Mouse (Mus musculus): ENCODE measurements around the gene Nr0b2.
"Not testable (repeated sequence)": the region's sequence is repeated elsewhere in the genome, so short reads cannot be mapped to it uniquely, and the experiment has no call there.

Nr0b2 gene

GRCm38 (mm10) chr4:133552768-133553447 is at the start of gene Nr0b2:
Gene Nr0b2 (plus strand): TSS chr4:133553376.
- DNase-seq, result no peak

GRCm38 (mm10) chr4:133504300-133504699 is 48.9 kb upstream of the Nr0b2 start:
- DNase-seq, result no peak

- DNase-seq, result no peak
These were observed 48.3 kb upstream of the Nr0b2 start for GRCm38 (mm10) chr4:133504755-133505485.

GRCm38 (mm10) chr4:133506573-133506972 is 46.6 kb upstream of the Nr0b2 start:
- no peak for DNase-seq

- DNase-seq, result peak; percentile 85
These were observed 44.2 kb upstream of the Nr0b2 start for GRCm38 (mm10) chr4:133508990-133509389.

GRCm38 (mm10) chr4:133511050-133511449 is 42.1 kb upstream of the Nr0b2 start:
- no peak for DNase-seq

- DNase-seq, result not testable (repeated sequence)
These were observed 40.7 kb upstream of the Nr0b2 start for GRCm38 (mm10) chr4:133512511-133512910.

- DNase-seq, result peak; percentile 69
These were observed 40.2 kb upstream of the Nr0b2 start for GRCm38 (mm10) chr4:133512972-133513371.

- DNase-seq, result no peak
These were observed 34.4 kb upstream of the Nr0b2 start, which contains the start of gene Kdf1 for GRCm38 (mm10) chr4:133518601-133519368. Gene Kdf1 (plus strand): TSS chr4:133518963.

GRCm38 (mm10) chr4:133519369-133519665 is 33.9 kb upstream of the Nr0b2 start:
- DNase-seq, result no peak

GRCm38 (mm10) chr4:133521502-133521901 is 31.7 kb upstream of the Nr0b2 start:
- DNase-seq, result no peak

- no peak for DNase-seq
These were observed 25.4 kb upstream of the Nr0b2 start for GRCm38 (mm10) chr4:133527788-133528187.

- no peak for DNase-seq
These were observed 20.4 kb upstream of the Nr0b2 start for GRCm38 (mm10) chr4:133532777-133533176.

- no peak for DNase-seq
These were observed 17.1 kb upstream of the Nr0b2 start for GRCm38 (mm10) chr4:133536081-133536480.

GRCm38 (mm10) chr4:133536652-133537051 is 16.5 kb upstream of the Nr0b2 start:
- no peak for DNase-seq

- peak; percentile 95 for DNase-seq
These were observed 7.6 kb upstream of the Nr0b2 start, which contains the start of gene Nudc for GRCm38 (mm10) chr4:133545272-133546231. Gene Nudc (minus strand): TSS chr4:133545996.

- no peak for DNase-seq
These were observed 1.1 kb upstream of the Nr0b2 start for GRCm38 (mm10) chr4:133552029-133552428.

GRCm38 (mm10) chr4:133553448-133554330 is 513 bp downstream of the Nr0b2 start:
- no peak for DNase-seq

GRCm38 (mm10) chr4:133557041-133557717 is 4.0 kb downstream of the Nr0b2 start:
- DNase-seq, result no peak

GRCm38 (mm10) chr4:133559846-133560245 is 6.7 kb downstream of the Nr0b2 start:
- no peak for DNase-seq

- no peak for DNase-seq
These were observed 8.4 kb downstream of the Nr0b2 start for GRCm38 (mm10) chr4:133561622-133562021.

All from layer of hippocampus, adult 9-11 months (tissue).